Mouse (Mus musculus) spleen, adult 12 weeks (tissue): Measurements from ENCODE around the gene Taar6.

Experiments
- DNase-seq: peaks from one replicate; pipeline ENCODE4 v3.0.0; 2022; ENCODE audit warnings: low spot score

Gene Taar6

GRCm38 (mm10) chr10:23937613-23938012 lies 47.8 kb downstream of the Taar6 start:
- no peak for DNase-seq
